In genomic region chr11:107683544-107684465, GRCm38 (mm10) we compare ENCODE assay signal across 13 mouse cellular contexts. TPM values are rescaled to one million over a fixed set of nuclear protein-coding genes. Genes with fewer than 3 reads are reported as not detected.
DNase-seq lines count a peak whose midpoint lies in the region; ATAC-seq and TF ChIP-seq lines count a peak whose summit lies in the region.
"Had no signal": no experiment of that assay in that cellular context is flagged by ENCODE, and none has a peak within 500 bp of the region (broad histone marks: within the 10 kb centered on the region; RNA-seq: fewer than 3 reads in every experiment).

No protein-coding gene starts in this region.

- intact Hi-C loops in left cerebral cortex, postnatal 4 days (cut with DNase I) = no loop called here
- intact Hi-C loops in left cerebral cortex, adult 2 months (cut with DNase I) = no loop called here

- peak; percentile 18 for DNase-seq in left cerebral cortex, postnatal 4 days
- DNase-seq in left cerebral cortex, adult 2 months (ENCODE audit: extremely low spot score in 1 of 2, low spot score in 2 of 2) = no peak
- DNase-seq in limb, embryonic 10.5 days (ENCODE audit: low spot score) = peak; percentile 54
- DNase-seq in retina, embryonic 14.5 days (ENCODE audit: low spot score) = peak; percentile 54
- no peak for DNase-seq in ovary, postnatal 14 days (ENCODE audit: low spot score)
- DNase-seq: kidney, postnatal 4 days; lung, embryonic 14.5 days had no signal

- H3K4me2 ChIP-seq in forebrain, embryonic 13.5 days = no peak overlapping the region
- H3K4me2 ChIP-seq in intestine, embryonic 16.5 days (ENCODE audit: low read depth, low read length) = no peak overlapping the region
- H3K4me2 ChIP-seq: embryonic facial prominence, embryonic 12.5 days; lung, embryonic 14.5 days; stomach, embryonic 15.5 days had no signal

- WGBS in forebrain, embryonic 13.5 days = 30% methylated on average over 19 of the region's 19 CpGs
- 62% methylated on average over 19 of the region's 19 CpGs for WGBS in limb, embryonic 10.5 days
- 78% methylated on average over 19 of the region's 19 CpGs for WGBS in intestine, embryonic 16.5 days

- H3K9ac ChIP-seq in forebrain, embryonic 13.5 days = no peak overlapping the region
- H3K9ac ChIP-seq in intestine, embryonic 16.5 days (ENCODE audit: low read depth, low read length) = no peak overlapping the region
- H3K9ac ChIP-seq: embryonic facial prominence, embryonic 12.5 days; lung, embryonic 14.5 days; stomach, embryonic 15.5 days had no signal

- H3K4me1 ChIP-seq in forebrain, embryonic 13.5 days = peaks cover 21% of the 10 kb centered on the region
- H3K4me1 ChIP-seq in limb, embryonic 10.5 days = peaks cover 20% of the 10 kb centered on the region
- H3K4me1 ChIP-seq in intestine, embryonic 16.5 days (ENCODE audit: control insufficient read depth, insufficient read depth, low read length) = no peaks in the 10 kb centered on the region
- H3K4me1 ChIP-seq: stomach, embryonic 15.5 days had no signal

- no peak for TF ChIP-seq CTCF in left cerebral cortex, adult 2 months (IDR thresholded peaks at IDR 0.05)

- 0 out of 2 replicates have a peak, but pooled peaks have one; percentile 51 for ATAC-seq in forebrain, embryonic 13.5 days
- no peak for ATAC-seq in intestine, embryonic 16.5 days
- no peak for ATAC-seq in megakaryocyte, adult 5-6 weeks (ENCODE audit: poor library complexity, severe bottlenecking)

- peaks cover 28% of the 10 kb centered on the region for H3K36me3 ChIP-seq in forebrain, embryonic 13.5 days (ENCODE audit: poor library complexity, severe bottlenecking)
- H3K36me3 ChIP-seq in limb, embryonic 10.5 days = peaks cover 42% of the 10 kb centered on the region
- no peaks in the 10 kb centered on the region; the same call in 1 of the 2 replicates for H3K36me3 ChIP-seq in intestine, embryonic 16.5 days (ENCODE audit: control insufficient read depth, insufficient read depth, low read length)

- H3K4me3 ChIP-seq in left cerebral cortex, adult 2 months = no peak overlapping the region
- no peak overlapping the region for H3K4me3 ChIP-seq in forebrain, embryonic 13.5 days
- H3K4me3 ChIP-seq in limb, embryonic 10.5 days = no peak overlapping the region
- no peak overlapping the region for H3K4me3 ChIP-seq in intestine, embryonic 16.5 days (ENCODE audit: low read length)
- H3K4me3 ChIP-seq: embryonic facial prominence, embryonic 12.5 days; stomach, embryonic 15.5 days had no signal

- no peaks in the 10 kb centered on the region for H3K27me3 ChIP-seq in forebrain, embryonic 13.5 days
- no peaks in the 10 kb centered on the region for H3K27me3 ChIP-seq in limb, embryonic 10.5 days (ENCODE audit: low read depth, poor library complexity, severe bottlenecking)
- no peaks in the 10 kb centered on the region for H3K27me3 ChIP-seq in intestine, embryonic 16.5 days (replicated peaks; ENCODE audit: control insufficient read depth, insufficient read depth, low read length)
- H3K27me3 ChIP-seq: embryonic facial prominence, embryonic 12.5 days; stomach, embryonic 15.5 days had no signal

- H3K9me3 ChIP-seq in forebrain, embryonic 13.5 days (replicated peaks) = no peaks in the 10 kb centered on the region
- no peaks in the 10 kb centered on the region for H3K9me3 ChIP-seq in limb, embryonic 10.5 days (replicated peaks)
- H3K9me3 ChIP-seq in intestine, embryonic 16.5 days (ENCODE audit: control insufficient read depth, low read length) = no peaks in the 10 kb centered on the region
- H3K9me3 ChIP-seq: embryonic facial prominence, embryonic 12.5 days; stomach, embryonic 15.5 days had no signal

- no peak overlapping the region for H3K27ac ChIP-seq in left cerebral cortex, adult 2 months
- no peak overlapping the region; the same call in 1 of the 2 replicates for H3K27ac ChIP-seq in forebrain, embryonic 13.5 days
- 0 out of 2 replicates have a peak overlapping the region, but pooled peaks have one; percentile 36 for H3K27ac ChIP-seq in limb, embryonic 10.5 days
- H3K27ac ChIP-seq in intestine, embryonic 16.5 days (ENCODE audit: low read length) = no peak overlapping the region
- H3K27ac ChIP-seq: embryonic facial prominence, embryonic 12.5 days; stomach, embryonic 15.5 days had no signal

RNA-seq across cellular contexts. Expression of gene Cacng1, which starts 32.5 kb away (rescaled TPM):
- 1 to 10 TPM in 1 of 2 experiments, under 1 TPM in 1; 0.82 to 1.5 TPM for total RNA-seq in left cerebral cortex, postnatal 4 days (2021)
- total RNA-seq in left cerebral cortex, adult 2 months (2021) = not detected
- polyA plus RNA-seq in forebrain, embryonic 13.5 days (2015; fragmentation: Nextera tagmentation; extraction: Ambion mirVana) = 0.33 TPM in 1 of 2 replicates, not detected in the other
- polyA plus RNA-seq in limb, embryonic 10.5 days (2016; fragmentation: Nextera tagmentation; extraction: Ambion mirVana) = not detected in 2 replicates
- polyA plus RNA-seq in intestine, embryonic 16.5 days (2015; fragmentation: Nextera tagmentation; extraction: Ambion mirVana) = 0.18 TPM in 1 of 2 replicates, not detected in the other
- total RNA-seq in megakaryocyte, adult 5-6 weeks (2015) = not detected in 2 replicates
- not detected in 2 replicates for total RNA-seq in megakaryocyte, adult 5-6 weeks (2017)
- total RNA-seq: left cerebral cortex, postnatal 25 days had no signal

Comparison
In these comparisons a context has a peak if more than half of its experiments do, and no peak if none do; other contexts are left out.
1. DNase-seq: peak in left cerebral cortex, postnatal 4 days (single experiment), limb, embryonic 10.5 days (single experiment) and retina, embryonic 14.5 days (single experiment); none in left cerebral cortex, adult 2 months (0 of 2) and ovary, postnatal 14 days (single experiment).